14 mouse cellular contexts compared by ENCODE assay signal in genomic region chr17:79786691-79787090, GRCm38 (mm10).
DNase-seq lines count a peak whose midpoint lies in the region; ATAC-seq and TF ChIP-seq lines count a peak whose summit lies in the region.
"Had no signal": no experiment of that assay in that cellular context is flagged by ENCODE, and none has a peak within 500 bp of the region (broad histone marks: within the 10 kb centered on the region; RNA-seq: fewer than 3 reads in every experiment).

No protein-coding gene starts in this region.

- 80% methylated on average over 5 of the region's 5 CpGs for WGBS in midbrain, postnatal 0 days
- 90% methylated on average over 5 of the region's 5 CpGs for WGBS in midbrain, embryonic 11.5 days
- 66% methylated on average over 5 of the region's 5 CpGs for WGBS in kidney, embryonic 15.5 days
- WGBS in intestine, embryonic 15.5 days = 77% methylated on average over 5 of the region's 5 CpGs

- H3K9ac ChIP-seq in midbrain, postnatal 0 days (replicated peaks; ENCODE audit: low read length, poor library complexity, severe bottlenecking) = no peak overlapping the region
- H3K9ac ChIP-seq in midbrain, embryonic 11.5 days (ENCODE audit: low read length) = no peak overlapping the region
- no peak overlapping the region for H3K9ac ChIP-seq in kidney, embryonic 15.5 days
- H3K9ac ChIP-seq in intestine, embryonic 15.5 days = no peak overlapping the region

- DNase-seq in midbrain, postnatal 0 days (ENCODE audit: low spot score) = peak; percentile 21
- no peak for DNase-seq in midbrain, embryonic 11.5 days (ENCODE audit: low spot score, missing footprints)
- DNase-seq in gastrocnemius, postnatal 25 days = peak; percentile 18
- peak; percentile 3 to 7 for DNase-seq in monocyte, adult 2 months (ENCODE audit: low read depth in 1 of 2, low spot score in 2 of 2)
- DNase-seq in adrenal gland, postnatal 25 days = no peak
- DNase-seq in frontal cortex, postnatal 36 days (ENCODE audit: low spot score in 2 of 2) = no peak
- DNase-seq: adrenal gland, adult 8-10 months; embryo, embryonic 11 days; liver; right cerebral cortex, postnatal 14 days had no signal

- H3K27me3 ChIP-seq in midbrain, postnatal 0 days (ENCODE audit: insufficient read depth, low read length) = no peaks in the 10 kb centered on the region
- no peaks in the 10 kb centered on the region for H3K27me3 ChIP-seq in midbrain, embryonic 11.5 days (ENCODE audit: control insufficient read depth, insufficient read depth, low read length)
- H3K27me3 ChIP-seq in kidney, embryonic 15.5 days = no peaks in the 10 kb centered on the region
- H3K27me3 ChIP-seq in intestine, embryonic 15.5 days (replicated peaks) = no peaks in the 10 kb centered on the region

- ATAC-seq in midbrain, postnatal 0 days (ENCODE audit: low FRiP score) = no peak
- no peak for ATAC-seq in midbrain, embryonic 11.5 days (ENCODE audit: low FRiP score)
- 0 out of 2 replicates have a peak, but pooled peaks have one; percentile 49 for ATAC-seq in kidney, embryonic 15.5 days (replicated peaks; ENCODE audit: low FRiP score)
- no peak for ATAC-seq in intestine, embryonic 15.5 days
- ATAC-seq: intestine, postnatal 0 days had no signal

- H3K36me3 ChIP-seq in midbrain, postnatal 0 days (ENCODE audit: insufficient read depth, low read length) = no peaks in the 10 kb centered on the region
- no peaks in the 10 kb centered on the region for H3K36me3 ChIP-seq in midbrain, embryonic 11.5 days (ENCODE audit: control insufficient read depth, insufficient read depth, low read length)
- no peaks in the 10 kb centered on the region for H3K36me3 ChIP-seq in kidney, embryonic 15.5 days
- no peaks in the 10 kb centered on the region for H3K36me3 ChIP-seq in intestine, embryonic 15.5 days

- H3K27ac ChIP-seq in midbrain, postnatal 0 days (ENCODE audit: low read depth, low read length) = no peak overlapping the region
- no peak overlapping the region for H3K27ac ChIP-seq in midbrain, embryonic 11.5 days (ENCODE audit: low read depth, low read length)
- no peak overlapping the region for H3K27ac ChIP-seq in kidney, embryonic 15.5 days
- H3K27ac ChIP-seq in intestine, embryonic 15.5 days = no peak overlapping the region

- H3K4me3 ChIP-seq in midbrain, postnatal 0 days (ENCODE audit: low read depth, low read length) = no peak overlapping the region
- no peak overlapping the region for H3K4me3 ChIP-seq in midbrain, embryonic 11.5 days (ENCODE audit: low read depth, low read length)
- H3K4me3 ChIP-seq in kidney, embryonic 15.5 days (replicated peaks) = no peak overlapping the region
- no peak overlapping the region for H3K4me3 ChIP-seq in intestine, embryonic 15.5 days (replicated peaks)
- H3K4me3 ChIP-seq: myocyte had no signal

- no peaks in the 10 kb centered on the region for H3K9me3 ChIP-seq in midbrain, postnatal 0 days (ENCODE audit: low read length)
- H3K9me3 ChIP-seq in midbrain, embryonic 11.5 days (ENCODE audit: control insufficient read depth, low read length) = no peaks in the 10 kb centered on the region
- no peaks in the 10 kb centered on the region for H3K9me3 ChIP-seq in kidney, embryonic 15.5 days (replicated peaks)
- H3K9me3 ChIP-seq in intestine, embryonic 15.5 days = no peaks in the 10 kb centered on the region

- H3K4me2 ChIP-seq in midbrain, postnatal 0 days (ENCODE audit: low read depth, low read length, poor library complexity, severe bottlenecking) = no peak overlapping the region
- H3K4me2 ChIP-seq in midbrain, embryonic 11.5 days = no peak overlapping the region
- no peak overlapping the region for H3K4me2 ChIP-seq in kidney, embryonic 15.5 days
- H3K4me2 ChIP-seq in intestine, embryonic 15.5 days (replicated peaks) = no peak overlapping the region

- H3K4me1 ChIP-seq in midbrain, postnatal 0 days (ENCODE audit: insufficient read depth, low read length) = no peaks in the 10 kb centered on the region
- H3K4me1 ChIP-seq in midbrain, embryonic 11.5 days (ENCODE audit: control insufficient read depth, insufficient read depth, low read length) = no peaks in the 10 kb centered on the region
- peaks cover 18% of the 10 kb centered on the region for H3K4me1 ChIP-seq in kidney, embryonic 15.5 days
- H3K4me1 ChIP-seq in intestine, embryonic 15.5 days (replicated peaks) = 0 out of 2 replicates have a peak, but pooled peaks cover 2% of the 10 kb centered on the region

- no peak for TF ChIP-seq CTCF in midbrain, postnatal 0 days (IDR thresholded peaks at IDR 0.05)

Comparison
In these comparisons a context has a peak if more than half of its experiments do, and no peak if none do; other contexts are left out.
1. DNase-seq: peak in midbrain, postnatal 0 days (single experiment), gastrocnemius, postnatal 25 days (single experiment) and monocyte, adult 2 months (2 of 2); none in midbrain, embryonic 11.5 days (single experiment), adrenal gland, postnatal 25 days (single experiment) and frontal cortex, postnatal 36 days (0 of 2).